Mouse (Mus musculus): ENCODE measurements at regions not wholly inside any gene's neighbourhood (a gene's known extent, or its start where the extent isn't known, plus 50 kb on each side); places are given as distances from the start of the nearest gene placed in this dataset.

DNA sequence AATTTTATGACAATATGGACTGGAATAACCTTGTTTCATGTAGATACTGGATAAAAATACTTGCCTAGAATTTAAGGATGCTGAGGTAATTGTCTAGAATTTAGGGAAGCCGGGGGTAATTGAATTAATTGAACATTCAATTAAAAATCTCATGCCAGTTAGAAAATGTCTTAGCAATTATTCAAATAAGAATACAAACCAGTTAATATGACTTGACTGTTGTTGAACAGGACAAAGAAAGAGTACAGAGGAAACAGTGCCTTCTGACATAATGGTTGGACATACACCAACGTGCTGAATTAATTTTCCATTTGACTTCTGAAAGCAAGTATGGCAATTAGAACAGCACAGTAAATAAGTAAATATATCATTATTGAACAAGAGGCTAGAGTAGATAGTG is 377.4 kb upstream of the Vrk2 start:
- Histone ChIP-seq H3K9ac (no peak overlapping the region), H3K9me3 (replicated peaks) (no peaks in the 10 kb centered on the region), H3K4me2 (replicated peaks) (no peak overlapping the region), H3K4me3 (no peak overlapping the region), H3K27ac (no peak overlapping the region), H3K27me3 (no peaks in the 10 kb centered on the region), H3K36me3 (no peaks in the 10 kb centered on the region), H3K4me1 (no peaks in the 10 kb centered on the region)
- no peak for ATAC-seq (ENCODE audit: low FRiP score)
- 78% methylated on average over 2 of the region's 2 CpGs for WGBS

DNA sequence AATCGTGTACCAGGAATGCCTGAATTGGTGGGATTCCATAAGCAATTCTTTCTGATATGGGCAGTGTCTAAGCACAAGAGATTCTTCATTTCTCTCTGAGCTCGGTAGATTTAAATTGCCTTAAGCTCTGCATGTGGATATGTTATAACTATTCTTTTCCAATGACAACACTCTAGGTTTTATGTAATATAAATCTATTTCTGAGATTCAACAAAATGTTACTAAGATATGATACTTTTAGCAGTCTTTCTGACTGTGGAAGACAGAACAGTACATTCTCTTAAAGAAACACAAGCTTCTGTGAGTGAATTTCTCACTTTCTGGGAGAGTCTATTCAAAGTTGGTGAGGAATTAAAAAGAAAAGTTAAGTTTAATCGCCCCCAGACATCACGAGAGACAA is 373.6 kb upstream of the Vrk2 start:
- Histone ChIP-seq H3K9ac (no peak overlapping the region), H3K4me1 (peaks cover 8% of the 10 kb centered on the region), H3K9me3 (replicated peaks) (no peaks in the 10 kb centered on the region), H3K4me2 (replicated peaks) (no peak overlapping the region), H3K27me3 (no peaks in the 10 kb centered on the region), H3K4me3 (no peak overlapping the region), H3K27ac (no peak overlapping the region), H3K36me3 (no peaks in the 10 kb centered on the region)
- 88% methylated on average over 4 of the region's 4 CpGs for WGBS
- ATAC-seq (ENCODE audit: low FRiP score), result no peak

DNA sequence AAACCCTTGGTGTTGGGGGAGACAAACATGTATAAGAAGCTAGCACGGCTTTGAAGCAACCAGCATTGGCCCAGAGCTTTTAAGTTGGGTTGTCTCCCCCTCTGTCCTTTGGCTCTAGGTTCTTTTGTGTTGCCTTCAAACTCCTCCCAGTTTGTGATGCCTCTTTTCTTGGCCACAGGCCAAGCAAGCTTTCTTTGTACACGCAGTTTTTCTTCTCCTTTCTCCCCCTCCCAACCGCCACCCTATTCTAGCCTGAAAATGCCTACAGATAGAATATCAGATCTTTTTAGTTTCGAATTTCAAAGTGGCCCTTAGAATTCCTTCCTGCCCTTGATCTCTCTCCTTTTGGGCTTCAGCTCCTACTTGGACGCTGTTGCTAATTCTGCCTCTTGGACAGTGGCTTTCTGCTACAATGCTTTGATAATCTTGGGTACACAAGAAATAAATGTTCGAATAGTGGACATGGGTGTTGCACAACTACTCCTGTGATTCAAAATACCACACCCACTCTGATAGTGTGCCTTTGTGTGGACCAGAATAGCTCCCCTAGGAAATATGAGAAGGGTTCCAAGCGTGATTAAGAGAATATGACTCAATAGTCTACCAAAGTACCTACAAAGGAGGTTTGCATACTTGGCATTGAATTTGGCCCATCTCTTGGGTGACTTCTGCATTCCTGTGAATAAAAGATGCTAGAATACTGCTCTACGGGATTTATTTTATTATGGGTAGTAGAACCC is 369.3 kb upstream of the Vrk2 start:
- Histone ChIP-seq H3K4me3 (no peak overlapping the region), H3K9me3 (replicated peaks) (no peaks in the 10 kb centered on the region), H3K27me3 (no peaks in the 10 kb centered on the region), H3K9ac (no peak overlapping the region), H3K27ac (no peak overlapping the region), H3K4me1 (peaks cover 14% of the 10 kb centered on the region), H3K4me2 (replicated peaks) (no peak overlapping the region), H3K36me3 (no peaks in the 10 kb centered on the region)
- 56% methylated on average over 8 of the region's 8 CpGs for WGBS
- ATAC-seq (ENCODE audit: low FRiP score), result 0 out of 2 replicates have a peak, but pooled peaks have one; percentile 24

DNA sequence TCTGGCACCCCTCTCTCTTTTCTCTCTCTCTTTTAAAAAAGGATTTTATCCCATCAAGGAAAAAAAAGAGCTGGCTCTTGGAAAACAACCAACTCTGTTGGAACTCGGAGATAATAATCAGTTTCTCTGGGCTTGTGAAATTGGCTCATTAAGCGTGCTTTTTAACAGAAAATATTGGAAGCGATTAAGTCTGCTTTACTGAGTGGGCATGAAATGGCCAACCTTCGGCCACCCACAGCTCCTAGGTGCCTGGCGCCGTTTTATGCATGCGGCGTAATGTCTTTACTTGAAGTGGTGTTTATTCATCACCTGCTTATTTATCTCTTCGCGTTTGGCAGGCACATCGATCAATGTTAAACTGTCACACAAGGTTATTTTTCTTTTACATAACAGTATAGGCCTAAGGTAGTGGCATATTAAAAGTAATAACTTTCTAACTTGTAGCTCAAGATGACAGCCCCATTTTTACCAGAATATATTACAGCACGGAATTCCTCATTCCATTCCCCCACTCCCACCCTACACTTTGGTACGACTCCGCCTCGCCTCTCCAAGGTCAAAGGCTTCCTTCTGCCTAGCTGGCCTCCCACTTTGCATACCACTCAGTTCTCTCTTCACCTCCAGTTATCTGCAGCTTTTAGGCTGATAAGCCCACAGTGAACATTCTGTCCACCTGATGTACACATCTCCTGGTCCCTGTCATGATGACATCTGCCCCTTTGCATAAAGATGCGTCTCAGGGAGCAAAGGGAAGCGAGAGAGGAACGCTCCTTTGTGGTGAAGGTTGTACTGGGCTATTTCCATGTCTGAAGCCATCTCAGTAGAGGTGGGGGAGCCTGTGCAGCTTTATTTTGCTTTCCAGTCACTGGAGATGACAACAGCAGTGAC is 368.5 kb upstream of the Vrk2 start:
- Histone ChIP-seq H3K36me3 (no peaks in the 10 kb centered on the region), H3K4me2 (replicated peaks) (no peak overlapping the region), H3K27me3 (no peaks in the 10 kb centered on the region), H3K27ac (no peak overlapping the region), H3K9ac (no peak overlapping the region), H3K9me3 (replicated peaks) (no peaks in the 10 kb centered on the region), H3K4me3 (no peak overlapping the region), H3K4me1 (peaks cover 14% of the 10 kb centered on the region)
- WGBS, result 64% methylated on average over 18 of the region's 18 CpGs
- ATAC-seq (ENCODE audit: low FRiP score), result peak; percentile 29; the same call in 1 of the 2 replicates

- H3K4me3 ChIP-seq, result no peak overlapping the region
- H3K27me3 ChIP-seq, result no peaks in the 10 kb centered on the region
- 5% methylated on average over 5 of the region's 5 CpGs for WGBS
- H3K4me1 ChIP-seq, result peaks cover 14% of the 10 kb centered on the region
- H3K9ac ChIP-seq, result no peak overlapping the region
- no peaks in the 10 kb centered on the region for H3K9me3 ChIP-seq (replicated peaks)
- peak; percentile 98 for ATAC-seq (ENCODE audit: low FRiP score)
- H3K4me2 ChIP-seq (replicated peaks), result peak overlapping the region; percentile 41
- H3K36me3 ChIP-seq, result no peaks in the 10 kb centered on the region
- H3K27ac ChIP-seq, result no peak overlapping the region
Observed at GRCm38 (mm10) chr11:26961336-26961980, 367.7 kb upstream of the Vrk2 start.

- Histone ChIP-seq H3K9ac (no peak overlapping the region), H3K27me3 (no peaks in the 10 kb centered on the region), H3K4me2 (replicated peaks) (no peak overlapping the region), H3K4me3 (no peak overlapping the region), H3K36me3 (no peaks in the 10 kb centered on the region), H3K4me1 (0 out of 2 replicates have a peak, but pooled peaks cover 2% of the 10 kb centered on the region), H3K9me3 (replicated peaks) (no peaks in the 10 kb centered on the region), H3K27ac (no peak overlapping the region)
- ATAC-seq (ENCODE audit: low FRiP score), result no peak
- WGBS, result 67% methylated on average over 3 of the region's 3 CpGs
Observed at GRCm38 (mm10) chr11:26956153-26956552, 362.4 kb upstream of the Vrk2 start.

GRCm38 (mm10) chr11:26931766-26932165 is 338.0 kb upstream of the Vrk2 start:
- H3K4me2 ChIP-seq (replicated peaks), result no peak overlapping the region
- no peaks in the 10 kb centered on the region for H3K9me3 ChIP-seq (replicated peaks)
- no peak overlapping the region for H3K27ac ChIP-seq
- H3K27me3 ChIP-seq, result no peaks in the 10 kb centered on the region
- no peak for ATAC-seq (ENCODE audit: low FRiP score)
- no peaks in the 10 kb centered on the region for H3K4me1 ChIP-seq
- no peak overlapping the region for H3K9ac ChIP-seq
- no peak overlapping the region for H3K4me3 ChIP-seq
- WGBS, result 9% methylated on average over 3 of the region's 3 CpGs
- no peaks in the 10 kb centered on the region for H3K36me3 ChIP-seq

DNA sequence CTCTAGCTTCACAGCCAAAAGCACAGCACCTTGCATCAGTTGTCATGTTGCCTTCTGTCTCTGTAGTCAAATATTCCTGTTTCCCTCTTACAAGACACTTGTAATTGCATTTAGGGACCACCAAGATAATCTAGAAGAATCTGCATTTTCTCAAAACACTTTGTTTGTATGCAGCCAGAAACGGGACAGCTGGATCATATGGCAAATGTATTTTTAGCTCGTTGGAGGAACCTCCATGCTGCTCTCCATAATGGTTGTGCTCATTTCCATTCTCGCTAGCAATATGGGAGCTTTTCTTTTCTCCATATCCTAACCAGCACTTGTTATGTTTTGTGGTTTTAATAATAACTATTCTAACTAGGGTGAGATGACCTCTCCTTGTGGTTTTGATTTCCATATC is 313.3 kb upstream of the Vrk2 start:
- Histone ChIP-seq H3K36me3 (no peaks in the 10 kb centered on the region), H3K4me1 (no peaks in the 10 kb centered on the region), H3K4me3 (no peak overlapping the region), H3K9ac (no peak overlapping the region), H3K27ac (no peak overlapping the region), H3K4me2 (replicated peaks) (no peak overlapping the region), H3K9me3 (replicated peaks) (no peaks in the 10 kb centered on the region), H3K27me3 (no peaks in the 10 kb centered on the region)
- 87% methylated on average over 3 of the region's 3 CpGs for WGBS
- no peak for ATAC-seq (ENCODE audit: low FRiP score)

- Histone ChIP-seq H3K36me3 (no peaks in the 10 kb centered on the region), H3K27ac (no peak overlapping the region), H3K4me1 (no peaks in the 10 kb centered on the region), H3K9ac (no peak overlapping the region), H3K9me3 (replicated peaks) (no peaks in the 10 kb centered on the region), H3K4me2 (replicated peaks) (no peak overlapping the region), H3K4me3 (no peak overlapping the region), H3K27me3 (no peaks in the 10 kb centered on the region)
- 53% methylated on average over 6 of the region's 6 CpGs for WGBS
- no peak for ATAC-seq (ENCODE audit: low FRiP score)
Observed at GRCm38 (mm10) chr11:26881635-26882034, 287.8 kb upstream of the Vrk2 start.
